Comparison of ENCODE assay signal across 9 mouse cellular contexts in the genomic region with DNA sequence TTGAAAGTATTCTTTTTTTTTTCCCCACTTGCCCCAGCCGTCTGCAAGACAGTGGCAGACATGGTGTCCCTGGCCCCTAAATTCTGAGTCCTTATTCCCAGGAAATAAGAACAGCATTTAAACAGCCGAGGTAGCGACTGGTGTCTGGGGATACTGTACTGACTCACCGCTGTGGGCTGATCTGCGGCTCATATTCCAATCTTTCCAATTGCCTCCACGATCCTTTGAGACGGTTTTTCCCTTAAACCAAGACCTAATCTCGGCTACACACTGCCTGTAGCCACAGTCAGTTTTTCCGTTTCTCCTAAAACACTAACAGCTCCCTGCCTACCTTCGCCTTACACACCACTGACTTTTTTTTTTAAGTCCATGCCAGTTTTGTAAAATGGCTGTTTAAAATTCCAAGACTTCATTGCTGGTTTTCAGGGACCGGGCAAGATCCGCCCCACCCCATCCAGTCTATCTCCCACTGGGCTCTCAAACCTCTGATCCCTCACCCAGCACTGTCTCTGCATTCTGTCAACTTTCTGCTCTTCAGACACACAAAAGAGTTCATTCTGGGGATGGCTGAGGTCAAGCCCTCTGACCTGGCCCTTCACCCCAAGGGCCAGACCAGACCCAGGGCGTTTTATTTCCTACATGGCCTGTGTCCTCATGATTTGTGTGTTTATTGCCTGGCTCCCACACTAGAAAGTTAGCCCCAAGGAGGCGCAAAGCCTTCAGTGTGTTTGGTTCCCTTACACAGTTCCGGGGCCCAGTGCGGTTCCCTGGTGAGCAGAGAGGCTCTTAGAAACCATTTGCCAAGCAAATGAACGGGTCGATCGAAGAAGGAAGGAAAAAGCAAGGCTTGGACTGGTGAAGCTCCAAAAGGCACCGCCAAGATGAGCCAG. TPM values are rescaled to one million over a fixed set of nuclear protein-coding genes. Genes with fewer than 3 reads are reported as not detected.
DNase-seq lines count a peak whose midpoint lies in the region; ATAC-seq and TF ChIP-seq lines count a peak whose summit lies in the region.
"Had no signal": no experiment of that assay in that cellular context is flagged by ENCODE, and none has a peak within 500 bp of the region (broad histone marks: within the 10 kb centered on the region; RNA-seq: fewer than 3 reads in every experiment).

No protein-coding gene starts in this region.

- H3K36me3 ChIP-seq in hindbrain, embryonic 15.5 days = peaks cover 3% of the 10 kb centered on the region
- peaks cover 6% of the 10 kb centered on the region for H3K36me3 ChIP-seq in neural tube, embryonic 11.5 days (ENCODE audit: control insufficient read depth, insufficient read depth, low read length)

- H3K4me3 ChIP-seq in cortical plate, adult 2 months (ENCODE audit: insufficient read depth, low read length) = peak overlapping the region; percentile 4; the same call in 1 of the 2 replicates
- H3K4me3 ChIP-seq in hindbrain, embryonic 15.5 days = peak overlapping the region; percentile 91
- H3K4me3 ChIP-seq in neural tube, embryonic 11.5 days (ENCODE audit: low read depth, low read length) = peak overlapping the region; percentile 6; the same call in 1 of the 2 replicates

- peak; percentile 39 for DNase-seq in kidney, postnatal 10 days
- DNase-seq in kidney, adult 18-20 months = no peak
- no peak for DNase-seq in neural tube, embryonic 11.5 days (ENCODE audit: low spot score)
- DNase-seq in cerebellum, postnatal 36 days = no peak
- DNase-seq in adrenal gland, postnatal 25 days = no peak

- peak overlapping the region; percentile 100 for H3K9ac ChIP-seq in hindbrain, embryonic 15.5 days
- peak overlapping the region; percentile 41 for H3K9ac ChIP-seq in neural tube, embryonic 11.5 days (ENCODE audit: low read length)

- H3K27me3 ChIP-seq in hindbrain, embryonic 15.5 days = no peaks in the 10 kb centered on the region
- no peaks in the 10 kb centered on the region for H3K27me3 ChIP-seq in neural tube, embryonic 11.5 days (ENCODE audit: control insufficient read depth, insufficient read depth, low read length)
- H3K27me3 ChIP-seq: Patski had no signal

- H3K4me1 ChIP-seq in cortical plate, adult 2 months (ENCODE audit: control insufficient read depth, insufficient read depth, low read length) = peaks cover 11% of the 10 kb centered on the region
- H3K4me1 ChIP-seq in hindbrain, embryonic 15.5 days (replicated peaks) = peaks cover 54% of the 10 kb centered on the region
- H3K4me1 ChIP-seq in neural tube, embryonic 11.5 days (ENCODE audit: control insufficient read depth, insufficient read depth, low read length) = peaks cover 27% of the 10 kb centered on the region

- TF ChIP-seq CTCF in cortical plate, adult 2 months (IDR thresholded peaks at IDR 0.05; ENCODE audit: extremely low read depth, insufficient read depth, low read length) = no peak

- no peaks in the 10 kb centered on the region for H3K9me3 ChIP-seq in hindbrain, embryonic 15.5 days
- no peaks in the 10 kb centered on the region for H3K9me3 ChIP-seq in neural tube, embryonic 11.5 days (ENCODE audit: control insufficient read depth, low read length)

- H3K27ac ChIP-seq in cortical plate, adult 2 months (ENCODE audit: insufficient read depth, low read length) = no peak overlapping the region
- H3K27ac ChIP-seq in hindbrain, embryonic 15.5 days (replicated peaks) = peak overlapping the region; percentile 100
- H3K27ac ChIP-seq in neural tube, embryonic 11.5 days (ENCODE audit: low read depth, low read length) = peak overlapping the region; percentile 46; the same call in 1 of the 2 replicates

- H3K4me2 ChIP-seq in hindbrain, embryonic 15.5 days = peak overlapping the region; percentile 96
- H3K4me2 ChIP-seq in neural tube, embryonic 11.5 days (ENCODE audit: low read depth) = peak overlapping the region; percentile 96

- no peak for TF ChIP-seq POLR2A in cortical plate, adult 2 months (IDR thresholded peaks at IDR 0.05; ENCODE audit: extremely low read depth, insufficient read depth, low read length)

- 14% methylated on average over 20 of the region's 20 CpGs for WGBS in hindbrain, embryonic 15.5 days
- 18% methylated on average over 20 of the region's 20 CpGs for WGBS in neural tube, embryonic 11.5 days

- no peak for ATAC-seq in hindbrain, embryonic 15.5 days (ENCODE audit: low FRiP score, low read depth)
- no peak for ATAC-seq in neural tube, embryonic 11.5 days (ENCODE audit: insufficient read depth, low FRiP score, low TSS enrichment)
- no peak for ATAC-seq in monocyte, adult 5-6 weeks (replicated peaks; ENCODE audit: insufficient number of reproducible peaks, low FRiP score, low TSS enrichment, poor library complexity, severe bottlenecking)
- ATAC-seq: Patski had no signal

RNA-seq across cellular contexts. Expression of a gene that starts 6.5 kb away (rescaled TPM):
- 29.6 and 31.7 TPM in 2 replicates for polyA plus RNA-seq in cortical plate, adult 2 months (2012; rRNA removed)
- 32.7 and 33.8 TPM in 2 replicates for polyA plus RNA-seq in hindbrain, embryonic 15.5 days (2015; fragmentation: Nextera tagmentation; extraction: Ambion mirVana)
- 32.5 and 34.7 TPM in 2 replicates for polyA plus RNA-seq in neural tube, embryonic 11.5 days (2014; fragmentation: Nextera tagmentation; extraction: Ambion mirVana)
- 10.9 to 48.5 TPM (median 22.5 TPM) in 3 replicates for total RNA-seq in monocyte, adult 5-6 weeks (2017)
- 114 and 123 TPM in 2 replicates for total RNA-seq in adrenal gland, postnatal 25 days (2021)

Comparison
In these comparisons a context has a peak if more than half of its experiments do, and no peak if none do; other contexts are left out.
1. H3K4me3 ChIP-seq: peak in every context shown above with its lines; median percentile 91 in hindbrain, embryonic 15.5 days; 6 in neural tube, embryonic 11.5 days; 4 in cortical plate, adult 2 months.